Mouse (Mus musculus) kidney, adult 18-20 months (tissue): ENCODE measurements around the gene Paf1.

Experiments used
- DNase-seq: peaks from one replicate; pipeline ENCODE4 v3.0.0; 2021

Paf1 gene

GRCm38 (mm10) chr7:28436932-28437570 is 44.3 kb downstream of the Paf1 start, which contains the start of gene Gmfg:
Gene Gmfg (plus strand): TSS chr7:28437447.
- DNase-seq: peak; percentile 87

- no peak for DNase-seq
These were observed 45.2 kb downstream of the Paf1 start for GRCm38 (mm10) chr7:28437964-28438363.

DNA sequence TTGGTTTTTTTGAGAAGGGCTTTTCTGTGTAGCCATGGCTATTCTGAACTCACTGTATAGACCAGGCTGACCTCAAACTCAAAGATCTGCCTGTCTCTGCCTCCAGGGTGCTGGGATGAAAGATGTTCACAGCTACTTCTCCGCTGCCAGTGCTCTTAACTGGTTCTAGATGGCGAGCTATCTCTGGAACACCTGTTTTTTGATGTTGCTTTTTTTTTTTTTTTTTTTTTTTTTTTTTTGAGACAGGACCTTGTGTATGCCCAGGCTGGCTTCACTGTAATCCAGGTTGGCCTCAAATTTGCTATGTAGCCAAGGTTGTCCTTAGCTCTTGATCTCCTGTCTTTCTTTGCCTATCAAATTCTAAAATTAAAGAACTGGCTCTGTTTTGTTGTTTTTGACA is 46.0 kb downstream of the Paf1 start:
- DNase-seq: no peak

DNA sequence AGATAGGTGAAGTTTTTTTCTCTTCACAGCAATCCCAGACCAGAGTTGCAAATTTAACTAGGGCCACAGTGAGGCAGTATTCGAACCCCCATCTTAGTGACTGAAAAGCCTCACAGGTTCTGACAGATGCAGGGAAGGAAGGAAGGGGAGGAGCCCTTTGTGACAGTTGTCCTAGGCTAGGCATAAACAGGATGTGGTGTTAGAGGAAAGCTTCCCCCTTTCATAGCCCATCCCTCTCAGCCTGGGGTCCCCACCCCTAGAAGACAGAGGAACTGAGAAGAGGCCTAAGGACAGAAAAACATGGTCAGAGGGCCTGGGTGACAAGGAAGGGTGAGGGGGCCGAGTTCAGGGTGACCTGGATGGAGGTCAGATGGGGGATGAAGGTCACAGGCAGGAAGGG is 48.0 kb downstream of the Paf1 start:
- peak; percentile 23 for DNase-seq

DNA sequence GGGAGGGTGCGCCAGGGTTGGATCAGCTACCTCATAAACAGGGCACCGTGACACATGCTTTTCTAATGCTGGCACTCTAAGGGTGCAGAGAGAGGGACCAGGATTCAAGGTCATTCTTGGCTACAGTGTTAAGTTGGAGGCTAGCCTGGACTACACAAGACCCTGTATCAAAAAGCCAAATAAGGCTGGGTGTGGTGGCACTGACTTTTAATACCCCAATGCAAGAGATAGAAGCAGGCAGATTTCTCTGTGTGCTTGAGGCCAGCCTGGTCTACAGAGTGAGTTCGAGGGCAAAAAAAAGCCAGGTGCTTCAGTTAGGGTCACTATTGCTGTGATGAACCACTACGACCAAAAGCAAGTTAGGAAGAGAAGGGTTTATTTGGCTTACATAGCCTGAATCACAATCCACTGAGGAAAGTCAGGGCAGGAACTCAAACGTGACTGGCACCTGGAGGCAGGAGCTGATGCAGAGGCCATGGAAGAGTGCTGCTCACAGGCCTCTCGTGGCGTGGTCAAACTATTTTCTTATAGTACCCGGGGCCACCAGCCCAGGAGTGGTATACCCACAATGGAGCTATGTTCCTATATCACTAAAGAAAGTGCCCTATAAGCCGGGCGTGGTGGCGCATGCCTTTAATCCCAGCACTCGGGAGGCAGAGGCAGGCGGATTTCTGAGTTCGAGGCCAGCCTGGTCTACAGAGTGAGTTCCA is 49.2 kb downstream of the Paf1 start:
- DNase-seq: no peak

- no peak for DNase-seq
These were observed 49.9 kb downstream of the Paf1 start for GRCm38 (mm10) chr7:28442688-28443087.

DNA sequence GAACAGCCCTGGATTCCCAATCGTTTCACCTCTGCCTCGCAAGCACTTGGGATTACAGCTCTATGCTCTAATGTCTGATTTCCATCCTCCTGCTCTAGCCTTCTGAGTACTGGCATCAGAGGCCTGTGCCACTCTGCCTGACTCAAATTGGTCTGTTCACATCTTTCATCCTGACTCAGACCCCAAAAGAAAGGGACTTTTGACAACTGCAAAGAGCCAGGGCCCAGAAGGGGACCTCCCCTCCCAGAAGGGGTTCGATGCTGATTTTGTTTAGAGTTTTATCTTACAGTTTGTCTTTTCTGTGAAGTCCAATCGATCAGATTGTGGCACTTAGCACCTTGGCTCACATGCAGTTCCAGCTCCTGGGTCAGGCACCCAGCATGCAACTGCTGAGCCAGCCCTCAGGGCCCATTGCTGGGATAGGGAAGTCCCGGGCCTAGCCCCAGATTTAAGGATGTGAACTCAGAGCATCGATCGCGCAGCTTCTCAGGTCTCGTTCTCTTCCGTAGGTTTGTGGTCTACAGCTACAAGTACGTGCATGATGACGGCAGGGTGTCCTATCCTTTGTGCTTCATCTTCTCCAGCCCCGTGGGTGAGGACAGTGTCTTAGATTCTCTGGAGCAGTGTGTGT is 51.7 kb downstream of the Paf1 start:
- no peak for DNase-seq

- peak; percentile 87 for DNase-seq
These were observed 53.7 kb downstream of the Paf1 start for GRCm38 (mm10) chr7:28446446-28446845.

DNA sequence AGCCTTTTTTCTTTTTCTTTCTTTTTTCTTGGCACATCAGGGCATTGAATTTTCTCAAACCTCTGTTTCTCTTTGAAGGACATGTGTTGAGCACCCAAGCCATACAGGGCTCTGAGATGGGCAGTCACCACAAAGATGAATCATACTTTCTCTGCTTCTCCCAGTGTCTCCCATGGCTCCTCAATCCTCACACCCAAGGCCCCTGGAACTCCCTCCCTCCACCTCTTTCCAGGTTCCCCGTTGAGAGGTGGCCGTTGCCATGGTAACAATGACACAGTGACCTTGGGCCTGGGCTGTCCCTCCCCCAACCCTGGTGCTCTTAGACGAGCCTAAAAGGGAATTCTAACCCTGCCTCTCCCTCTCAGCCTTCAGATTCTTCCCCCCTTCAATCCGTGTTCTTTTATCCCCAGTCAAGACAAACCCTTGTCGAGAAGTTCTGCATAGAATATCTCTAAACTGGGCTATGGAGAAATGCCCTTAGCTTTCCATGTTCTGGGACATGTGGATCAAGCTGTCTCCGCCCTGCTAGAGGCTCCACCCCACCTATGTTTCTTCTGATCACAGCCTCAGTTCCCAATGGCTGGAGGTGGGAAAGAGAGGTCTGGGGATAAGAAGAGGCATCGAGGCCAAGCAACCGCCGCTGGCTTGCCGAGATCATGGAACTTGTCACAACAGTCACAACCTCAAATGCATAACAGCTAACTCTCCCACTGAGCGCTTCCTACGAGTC is 54.5 kb downstream of the Paf1 start:
- peak; percentile 24 for DNase-seq

DNA sequence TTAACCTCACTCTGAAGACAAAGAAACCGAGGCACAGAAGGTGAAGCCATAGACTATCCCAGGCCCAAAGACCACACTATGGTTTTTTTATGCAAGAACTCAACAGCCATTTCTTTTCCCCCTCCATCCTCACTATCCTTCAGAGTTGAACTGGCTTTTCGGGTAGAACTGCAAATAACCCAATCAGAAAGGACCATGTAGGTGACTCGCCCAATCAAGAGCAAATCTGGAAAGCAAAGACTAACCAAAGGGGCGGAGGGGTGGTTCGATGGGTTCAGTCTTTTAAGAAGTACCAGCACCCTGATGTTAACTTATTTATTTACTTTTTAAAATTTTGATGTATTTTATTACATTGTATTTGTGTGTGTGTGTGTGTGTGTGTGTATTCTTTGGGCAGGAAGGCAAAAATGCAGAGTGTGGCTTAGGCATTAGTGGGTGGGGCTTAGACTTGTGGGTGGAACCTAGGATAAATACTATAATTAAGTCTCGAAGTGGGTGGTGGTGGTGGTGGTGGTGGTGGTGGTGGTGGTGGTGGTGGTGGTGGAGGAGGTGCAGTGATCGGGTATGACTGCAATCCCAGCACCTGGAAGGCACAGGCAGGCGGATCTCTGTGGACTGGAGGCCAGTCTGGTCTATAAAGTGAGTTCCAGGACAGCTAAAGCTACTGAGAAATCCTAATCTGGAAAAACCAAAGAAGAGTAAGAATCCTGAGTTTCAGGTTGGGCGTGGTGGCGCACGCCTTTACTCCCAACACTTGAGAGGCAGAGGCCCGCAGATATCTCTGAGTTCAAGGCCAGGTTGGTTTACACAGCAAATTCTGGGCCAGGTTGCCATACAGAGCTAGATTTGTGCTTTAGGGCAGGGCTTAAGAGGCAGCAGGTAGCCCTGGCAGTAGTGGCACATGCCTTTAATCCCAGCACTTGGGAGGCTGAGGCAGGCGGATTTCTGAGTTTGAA is 55.4 kb downstream of the Paf1 start:
- DNase-seq: no peak
